Mouse (Mus musculus): Measurements from ENCODE around the gene Ttc7b. TPM values are rescaled to one million over a fixed set of nuclear protein-coding genes. Genes with fewer than 3 reads are reported as not detected.

Gene Ttc7b
- polyA plus RNA-seq, 1 experiment from 2014 or later: 7.3 TPM

GRCm38 (mm10) chr12:100465101-100465715 is 55.4 kb downstream of the Ttc7b start:
- WGBS: 88% methylated on average over 1 of the region's 4 CpGs
- Histone ChIP-seq H3K27ac (no peak overlapping the region), H3K4me2 (no peak overlapping the region), H3K9ac (no peak overlapping the region), H3K36me3 (peaks cover 7% of the 10 kb centered on the region), H3K4me1 (replicated peaks) (peaks cover 5% of the 10 kb centered on the region; the same call in 1 of the 2 replicates), H3K27me3 (no peaks in the 10 kb centered on the region), H3K9me3 (no peaks in the 10 kb centered on the region), H3K4me3 (no peak overlapping the region)
- no peak for ATAC-seq (ENCODE audit: low FRiP score)

- Histone ChIP-seq H3K9me3 (no peaks in the 10 kb centered on the region), H3K4me1 (replicated peaks) (no peaks in the 10 kb centered on the region), H3K9ac (no peak overlapping the region), H3K4me2 (no peak overlapping the region), H3K36me3 (peaks cover 5% of the 10 kb centered on the region; the same call in 1 of the 2 replicates), H3K27me3 (no peaks in the 10 kb centered on the region), H3K27ac (no peak overlapping the region), H3K4me3 (no peak overlapping the region)
- 96% methylated on average over 7 of the region's 7 CpGs for WGBS
- no peak for ATAC-seq (ENCODE audit: low FRiP score)
These were observed 62.9 kb downstream of the Ttc7b start for GRCm38 (mm10) chr12:100457701-100458100.

- no peak for ATAC-seq (ENCODE audit: low FRiP score)
- no peak overlapping the region for H3K4me2 ChIP-seq
- H3K9ac ChIP-seq: no peak overlapping the region
- H3K4me1 ChIP-seq (replicated peaks): no peaks in the 10 kb centered on the region
- no peaks in the 10 kb centered on the region for H3K9me3 ChIP-seq
- H3K27ac ChIP-seq: no peak overlapping the region
- no peak overlapping the region for H3K4me3 ChIP-seq
- 78% methylated on average over 10 of the region's 10 CpGs for whole genome bisulfite sequencing
- H3K27me3 ChIP-seq: no peaks in the 10 kb centered on the region
- H3K36me3 ChIP-seq: peaks cover 5% of the 10 kb centered on the region; the same call in 1 of the 2 replicates
These were observed 64.2 kb downstream of the Ttc7b start for GRCm38 (mm10) chr12:100456257-100456975.

- no peaks in the 10 kb centered on the region for H3K9me3 ChIP-seq
- no peaks in the 10 kb centered on the region for H3K27me3 ChIP-seq
- WGBS: 89% methylated on average over 2 of the region's 2 CpGs
- H3K4me2 ChIP-seq: no peak overlapping the region
- H3K27ac ChIP-seq: no peak overlapping the region
- H3K36me3 ChIP-seq: peaks cover 5% of the 10 kb centered on the region; the same call in 1 of the 2 replicates
- no peak overlapping the region for H3K9ac ChIP-seq
- no peak for ATAC-seq (ENCODE audit: low FRiP score)
- no peaks in the 10 kb centered on the region for H3K4me1 ChIP-seq (replicated peaks)
- no peak overlapping the region for H3K4me3 ChIP-seq
These were observed 65.2 kb downstream of the Ttc7b start for GRCm38 (mm10) chr12:100455453-100455852.

DNA sequence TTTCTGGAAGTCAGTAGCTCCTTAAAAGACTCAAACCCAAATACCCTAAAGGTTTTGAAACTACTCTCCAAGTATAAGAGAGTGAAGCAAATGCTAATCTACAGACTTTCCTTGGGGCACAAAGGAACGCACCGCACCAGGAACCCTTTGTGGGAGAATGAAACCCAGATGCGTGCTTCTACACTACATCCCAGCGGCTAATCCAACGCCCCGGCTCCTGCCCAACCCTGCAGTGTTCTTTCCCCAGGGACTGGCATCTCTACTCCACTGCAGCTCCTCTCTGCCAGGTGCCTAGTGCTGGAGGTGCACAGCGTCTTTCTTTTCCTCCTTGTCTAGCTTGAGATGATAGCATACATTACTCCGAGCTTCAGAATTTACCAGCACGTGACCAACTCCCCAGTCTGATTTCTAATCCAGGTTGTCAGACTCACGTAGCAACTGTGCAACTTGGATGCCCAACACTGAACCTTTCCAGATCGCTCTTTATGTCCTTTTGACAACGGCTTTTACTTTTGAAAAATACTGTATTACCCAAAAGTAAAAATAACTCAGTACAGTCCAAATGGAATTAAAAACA is 72.8 kb downstream of the Ttc7b start:
- Histone ChIP-seq H3K9ac (no peak overlapping the region), H3K4me1 (replicated peaks) (no peaks in the 10 kb centered on the region), H3K27ac (no peak overlapping the region), H3K27me3 (no peaks in the 10 kb centered on the region), H3K9me3 (no peaks in the 10 kb centered on the region), H3K4me2 (no peak overlapping the region), H3K36me3 (peaks cover 12% of the 10 kb centered on the region), H3K4me3 (no peak overlapping the region)
- 74% methylated on average over 12 of the region's 12 CpGs for WGBS
- no peak for ATAC-seq (ENCODE audit: low FRiP score)

GRCm38 (mm10) chr12:100447161-100447560 is 73.5 kb downstream of the Ttc7b start:
- Histone ChIP-seq H3K27me3 (no peaks in the 10 kb centered on the region), H3K4me2 (no peak overlapping the region), H3K27ac (no peak overlapping the region), H3K36me3 (peaks cover 19% of the 10 kb centered on the region), H3K9me3 (no peaks in the 10 kb centered on the region), H3K4me3 (no peak overlapping the region), H3K4me1 (replicated peaks) (no peaks in the 10 kb centered on the region), H3K9ac (no peak overlapping the region)
- ATAC-seq (ENCODE audit: low FRiP score): no peak
- WGBS: 85% methylated on average over 6 of the region's 6 CpGs

- Histone ChIP-seq H3K9ac (no peak overlapping the region), H3K4me3 (no peak overlapping the region), H3K27ac (no peak overlapping the region), H3K4me1 (replicated peaks) (no peaks in the 10 kb centered on the region), H3K36me3 (peaks cover 21% of the 10 kb centered on the region), H3K4me2 (no peak overlapping the region), H3K27me3 (no peaks in the 10 kb centered on the region), H3K9me3 (no peaks in the 10 kb centered on the region)
- WGBS: 95% methylated on average over 7 of the region's 7 CpGs
- no peak for ATAC-seq (ENCODE audit: low FRiP score)
These were observed 74.9 kb downstream of the Ttc7b start for GRCm38 (mm10) chr12:100445686-100446085.

GRCm38 (mm10) chr12:100445271-100445670 is 75.4 kb downstream of the Ttc7b start:
- H3K27ac ChIP-seq: no peak overlapping the region
- 91% methylated on average over 6 of the region's 6 CpGs for WGBS
- peaks cover 21% of the 10 kb centered on the region for H3K36me3 ChIP-seq
- no peaks in the 10 kb centered on the region for H3K27me3 ChIP-seq
- ATAC-seq (ENCODE audit: low FRiP score): no peak
- 0 out of 2 replicates have a peak, but pooled peaks cover 2% of the 10 kb centered on the region for H3K4me1 ChIP-seq (replicated peaks)
- no peaks in the 10 kb centered on the region for H3K9me3 ChIP-seq
- no peak overlapping the region for H3K4me3 ChIP-seq
- no peak overlapping the region for H3K4me2 ChIP-seq
- no peak overlapping the region for H3K9ac ChIP-seq

DNA sequence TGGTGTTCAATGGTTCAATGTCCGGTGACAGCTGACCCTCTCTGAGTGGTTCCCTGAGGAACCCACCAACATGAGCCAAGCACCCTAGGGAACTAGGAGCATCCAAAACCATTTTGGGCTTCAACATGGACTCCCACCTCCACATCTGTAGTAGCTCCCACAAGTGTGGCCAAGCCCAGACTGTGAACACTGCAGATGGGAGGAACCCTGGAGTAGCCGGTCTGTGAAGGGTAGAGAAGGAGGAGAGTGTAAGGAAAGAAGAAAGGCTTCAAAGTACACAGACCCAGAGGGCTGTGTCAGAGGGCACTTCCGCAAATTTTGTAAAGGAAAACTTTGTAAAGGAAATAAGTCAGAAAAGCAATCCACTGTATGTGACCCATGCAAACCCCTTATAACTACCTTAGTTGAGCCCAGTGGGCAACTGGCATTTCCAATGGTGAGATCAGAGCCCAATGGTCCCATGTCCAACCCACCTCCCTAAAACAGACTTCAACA is 75.9 kb downstream of the Ttc7b start:
- no peak overlapping the region for H3K4me3 ChIP-seq
- 0 out of 2 replicates have a peak, but pooled peaks cover 3% of the 10 kb centered on the region for H3K4me1 ChIP-seq (replicated peaks)
- H3K27ac ChIP-seq: no peak overlapping the region
- H3K36me3 ChIP-seq: peaks cover 21% of the 10 kb centered on the region
- ATAC-seq (ENCODE audit: low FRiP score): no peak
- no peak overlapping the region for H3K9ac ChIP-seq
- WGBS: 88% methylated on average over 3 of the region's 3 CpGs
- no peaks in the 10 kb centered on the region for H3K27me3 ChIP-seq
- no peak overlapping the region for H3K4me2 ChIP-seq
- no peaks in the 10 kb centered on the region for H3K9me3 ChIP-seq

DNA sequence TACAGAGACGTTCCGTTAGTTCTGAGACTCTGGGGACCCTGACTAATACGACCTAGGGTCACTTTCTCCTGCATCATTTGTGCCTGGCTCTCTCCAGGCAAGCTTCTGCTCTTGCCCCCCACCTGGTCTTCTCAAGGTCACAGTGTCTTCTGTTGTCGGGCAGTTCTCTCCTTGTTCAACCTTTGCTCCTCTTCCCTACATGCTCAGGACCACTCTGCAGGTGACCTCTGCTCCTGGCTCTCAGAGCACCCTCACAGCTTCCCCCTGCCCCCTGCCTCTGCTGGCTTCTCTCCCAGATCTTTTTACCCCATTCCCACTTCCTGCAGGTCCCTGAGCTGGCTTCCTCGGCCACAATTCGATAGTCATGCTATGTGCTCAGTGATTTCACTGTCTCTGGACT is 77.2 kb downstream of the Ttc7b start:
- no peak for ATAC-seq (ENCODE audit: low FRiP score)
- Histone ChIP-seq H3K27ac (no peak overlapping the region), H3K4me2 (no peak overlapping the region), H3K9me3 (no peaks in the 10 kb centered on the region), H3K4me1 (replicated peaks) (peaks cover 12% of the 10 kb centered on the region; the same call in 1 of the 2 replicates), H3K9ac (no peak overlapping the region), H3K27me3 (no peaks in the 10 kb centered on the region), H3K4me3 (no peak overlapping the region), H3K36me3 (peaks cover 21% of the 10 kb centered on the region)
- WGBS: 74% methylated on average over 6 of the region's 6 CpGs

DNA sequence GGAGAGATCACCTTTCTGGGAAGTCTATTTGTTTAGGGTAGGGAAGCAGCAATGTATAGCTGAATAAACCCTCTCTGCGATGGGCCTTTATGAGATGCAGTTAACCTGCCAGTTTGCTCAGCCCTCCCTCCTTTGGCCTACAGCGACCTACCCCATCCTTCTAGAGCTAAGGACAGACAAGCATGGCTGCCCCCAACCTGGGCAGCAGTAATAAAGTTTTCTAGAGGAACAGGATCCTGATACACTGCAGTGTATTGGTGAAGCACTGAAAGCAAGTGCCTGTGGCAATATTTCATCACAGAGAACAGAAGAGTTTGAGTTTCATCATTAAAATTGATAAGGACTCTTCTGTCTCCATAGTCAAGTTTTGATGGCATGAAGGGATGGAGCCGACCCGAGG is 79.0 kb downstream of the Ttc7b start:
- H3K4me3 ChIP-seq: no peak overlapping the region
- no peak overlapping the region for H3K4me2 ChIP-seq
- no peak overlapping the region for H3K9ac ChIP-seq
- peaks cover 13% of the 10 kb centered on the region; the same call in 1 of the 2 replicates for H3K4me1 ChIP-seq (replicated peaks)
- no peak for ATAC-seq (ENCODE audit: low FRiP score)
- H3K27me3 ChIP-seq: no peaks in the 10 kb centered on the region
- no peak overlapping the region for H3K27ac ChIP-seq
- 92% methylated on average over 4 of the region's 4 CpGs for WGBS
- no peaks in the 10 kb centered on the region for H3K9me3 ChIP-seq
- peaks cover 21% of the 10 kb centered on the region for H3K36me3 ChIP-seq

DNA sequence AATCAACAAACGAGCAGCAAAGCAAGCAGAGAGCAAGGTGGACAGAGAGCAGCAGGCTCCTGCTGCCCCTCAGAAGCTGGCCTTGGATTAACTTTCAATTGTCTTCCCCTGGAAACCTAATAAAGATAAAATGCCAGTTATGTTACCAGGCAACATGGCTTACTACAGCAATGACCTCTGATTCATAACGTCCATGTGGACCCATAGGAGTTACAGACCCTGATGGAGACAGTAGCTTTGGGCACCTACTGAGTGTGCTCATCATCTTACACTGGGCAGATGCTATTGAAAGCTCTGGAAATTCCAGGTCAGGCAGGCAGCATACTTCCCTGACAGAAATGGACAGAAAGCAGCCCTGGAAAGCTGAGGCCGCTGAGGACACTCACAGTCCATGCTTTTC is 80.7 kb downstream of the Ttc7b start:
- no peak for ATAC-seq (ENCODE audit: low FRiP score)
- Histone ChIP-seq H3K4me1 (replicated peaks) (peaks cover 13% of the 10 kb centered on the region; the same call in 1 of the 2 replicates), H3K36me3 (peaks cover 11% of the 10 kb centered on the region), H3K27me3 (no peaks in the 10 kb centered on the region), H3K4me2 (no peak overlapping the region), H3K9me3 (no peaks in the 10 kb centered on the region), H3K4me3 (no peak overlapping the region), H3K27ac (no peak overlapping the region), H3K9ac (no peak overlapping the region)
- 77% methylated on average over 3 of the region's 3 CpGs for WGBS
